Mouse (Mus musculus): ENCODE results near the gene Slc8a1.

Slc8a1 gene

DNA sequence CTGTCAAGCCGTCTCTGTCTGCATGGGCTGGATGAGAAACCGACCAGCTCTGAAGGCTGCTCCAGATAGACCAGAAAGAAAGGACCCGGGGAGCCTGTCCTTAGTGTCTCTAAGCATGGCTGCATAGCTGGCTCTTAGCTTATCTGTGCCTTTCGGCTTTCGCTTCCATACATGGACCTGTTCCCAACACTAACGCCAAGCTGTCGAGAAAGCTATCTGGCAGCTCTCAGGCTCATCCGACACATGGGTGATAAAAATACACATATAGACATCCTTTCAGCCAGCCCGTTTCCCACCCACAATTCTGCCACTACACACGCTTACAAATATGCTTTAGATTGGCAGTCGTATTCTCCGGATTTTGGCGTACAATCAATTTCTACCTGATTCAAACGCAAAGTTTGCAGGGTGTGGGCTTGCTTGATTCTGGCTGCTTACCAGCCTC, at the start of gene Slc8a1:
Gene Slc8a1, minus strand, starts transcription at position 67 of the 445 bp plus-strand sequence.
- no peak for DNase-seq (ENCODE audit: low spot score)

DNA sequence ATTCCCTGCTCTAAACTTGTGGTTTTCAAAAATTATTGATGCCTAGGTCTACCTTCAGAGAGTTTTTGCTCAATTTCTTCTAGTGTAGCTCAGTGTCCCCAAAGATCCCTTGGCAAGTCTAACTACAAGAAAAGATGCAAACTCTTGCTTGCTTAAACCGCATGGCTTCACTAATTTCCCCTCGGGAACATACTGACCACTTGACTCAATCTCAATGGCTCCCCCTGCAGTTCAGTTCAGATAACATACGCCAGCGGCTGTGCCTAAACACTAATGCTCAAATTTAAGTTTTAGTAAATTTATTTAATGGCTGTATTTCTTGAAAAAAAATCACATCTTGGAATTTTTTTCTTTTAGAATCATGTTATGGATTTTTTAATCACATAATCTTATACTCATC, 49.2 kb upstream of the Slc8a1 start:
- DNase-seq (ENCODE audit: low spot score), result peak; percentile 81

DNA sequence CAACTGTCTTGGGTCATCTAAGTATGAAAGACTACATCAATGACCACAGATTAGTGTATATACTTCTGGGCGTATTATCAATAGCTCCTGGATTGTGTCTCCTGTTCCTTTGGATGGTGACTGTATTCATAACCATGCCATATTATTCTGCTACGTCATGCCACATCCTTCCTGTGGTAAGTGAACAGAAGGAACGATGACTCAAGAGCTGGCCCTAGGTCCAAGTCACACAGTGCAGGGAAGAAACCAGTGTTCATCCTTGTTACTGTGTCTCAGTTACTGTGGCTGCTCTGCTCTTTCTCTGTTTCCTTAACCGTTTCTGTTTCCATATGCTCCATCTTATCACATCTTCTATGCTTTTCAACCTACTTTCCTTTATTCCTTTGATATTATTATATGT, 44.1 kb upstream of the Slc8a1 start:
- no peak for DNase-seq (ENCODE audit: low spot score)

- no peak for DNase-seq (ENCODE audit: low spot score)
These were observed 43.3 kb upstream of the Slc8a1 start for GRCm38 (mm10) chr17:81781491-81781890.

DNA sequence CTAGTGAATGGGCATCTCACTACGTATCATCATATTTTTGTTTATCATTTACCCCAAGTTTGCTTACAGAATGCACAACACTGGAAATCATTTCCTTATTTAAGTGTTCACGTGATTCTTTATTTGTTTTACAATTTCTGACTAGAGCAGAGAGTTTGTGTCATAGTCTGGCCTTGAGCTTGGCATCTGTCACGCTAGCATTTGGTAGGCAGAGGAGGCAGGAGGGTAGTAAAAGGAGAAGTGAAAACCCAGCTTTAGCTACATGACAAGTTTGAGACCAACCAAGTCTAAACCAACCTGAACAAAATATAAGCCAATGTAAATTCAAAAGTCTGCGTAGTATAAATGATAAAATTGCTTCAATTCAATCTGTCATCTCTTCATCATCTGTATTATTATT, 41.7 kb upstream of the Slc8a1 start:
- DNase-seq (ENCODE audit: low spot score), result no peak

GRCm38 (mm10) chr17:81750664-81751063, 12.5 kb upstream of the Slc8a1 start:
- no peak for DNase-seq (ENCODE audit: low spot score)

DNA sequence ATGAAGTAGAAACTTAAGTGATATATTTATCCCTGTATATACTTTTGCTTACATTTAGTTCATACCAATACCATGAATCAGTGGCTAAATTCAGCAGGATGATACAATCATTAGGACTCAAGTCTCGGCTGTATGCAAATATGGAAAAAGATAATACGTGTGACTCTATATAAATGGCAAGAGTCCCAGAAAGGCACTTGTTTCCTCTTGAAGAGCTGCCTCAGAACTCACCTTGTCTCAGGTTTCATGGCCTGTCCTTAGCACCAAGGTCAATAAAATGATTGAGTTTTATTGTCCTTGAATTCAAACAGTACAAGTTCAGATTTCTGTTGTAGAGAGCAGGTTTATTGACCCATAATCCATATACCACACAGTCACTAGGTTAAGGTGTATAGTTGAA, 4.9 kb upstream of the Slc8a1 start:
- no peak for DNase-seq (ENCODE audit: low spot score)

DNA sequence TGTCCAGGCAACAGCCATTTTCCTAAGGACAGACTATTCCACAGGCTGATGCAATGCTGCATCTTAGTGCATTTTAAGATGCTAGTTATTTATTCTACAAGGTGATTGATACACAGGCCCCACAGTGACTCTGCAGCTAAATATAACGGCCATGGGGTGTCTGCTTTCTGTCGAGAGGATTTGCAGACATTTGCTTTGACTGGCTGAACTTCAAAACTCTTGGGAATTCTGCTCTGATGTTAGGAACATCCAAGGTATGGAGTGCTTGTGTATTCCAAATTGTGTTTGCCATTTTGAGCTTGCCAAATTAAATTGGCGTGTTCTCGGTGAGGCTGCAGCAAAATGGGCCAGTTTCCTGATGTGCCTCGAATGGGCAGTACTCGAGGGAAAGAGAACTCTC, 2.4 kb upstream of the Slc8a1 start:
- DNase-seq (ENCODE audit: low spot score), result no peak

DNA sequence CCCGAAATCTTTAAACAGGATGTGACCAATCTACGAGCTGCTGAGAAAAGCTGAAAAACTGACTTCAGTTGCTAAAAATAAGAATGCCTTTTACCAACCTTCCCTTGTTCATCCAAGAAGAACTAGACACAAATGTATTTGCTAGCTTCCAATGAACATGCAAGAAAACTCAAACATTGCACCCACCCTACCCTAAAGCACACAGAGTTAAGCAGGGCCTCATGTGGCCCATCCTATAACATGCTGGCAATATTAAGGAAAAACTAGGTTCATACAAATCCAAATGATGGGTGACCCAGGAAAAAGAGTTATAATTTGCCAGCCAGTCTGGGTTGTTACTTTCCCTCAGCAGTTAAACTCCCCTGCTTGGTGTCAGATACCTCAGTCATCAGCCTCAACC, 398 bp downstream of the Slc8a1 start:
- no peak for DNase-seq (ENCODE audit: low spot score)

GRCm38 (mm10) chr17:81737309-81737708, 868 bp downstream of the Slc8a1 start:
- DNase-seq (ENCODE audit: low spot score), result no peak

GRCm38 (mm10) chr17:81735583-81735982, 2.6 kb downstream of the Slc8a1 start:
- DNase-seq (ENCODE audit: low spot score), result no peak

DNA sequence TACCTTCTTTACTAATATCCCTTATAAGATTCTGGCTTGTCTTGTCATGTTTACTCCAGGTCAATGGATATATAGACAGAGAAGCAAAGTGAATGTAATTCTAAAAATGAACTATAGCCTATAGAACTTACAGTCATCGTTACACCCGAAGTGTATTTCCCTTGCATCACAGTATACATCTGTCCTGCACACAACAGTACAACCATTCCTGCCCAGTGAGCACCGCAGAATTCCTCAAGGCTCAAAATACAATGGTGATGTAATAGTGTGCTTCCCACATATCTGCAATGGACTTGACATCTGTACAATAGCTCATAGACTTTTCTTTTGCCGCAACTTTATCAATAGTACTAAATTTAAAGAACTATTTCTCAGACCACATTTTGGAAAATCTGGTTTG, 8.3 kb downstream of the Slc8a1 start:
- no peak for DNase-seq (ENCODE audit: low spot score)

GRCm38 (mm10) chr17:81712273-81712751, 25.9 kb downstream of the Slc8a1 start:
- no peak for DNase-seq (ENCODE audit: low spot score)

DNA sequence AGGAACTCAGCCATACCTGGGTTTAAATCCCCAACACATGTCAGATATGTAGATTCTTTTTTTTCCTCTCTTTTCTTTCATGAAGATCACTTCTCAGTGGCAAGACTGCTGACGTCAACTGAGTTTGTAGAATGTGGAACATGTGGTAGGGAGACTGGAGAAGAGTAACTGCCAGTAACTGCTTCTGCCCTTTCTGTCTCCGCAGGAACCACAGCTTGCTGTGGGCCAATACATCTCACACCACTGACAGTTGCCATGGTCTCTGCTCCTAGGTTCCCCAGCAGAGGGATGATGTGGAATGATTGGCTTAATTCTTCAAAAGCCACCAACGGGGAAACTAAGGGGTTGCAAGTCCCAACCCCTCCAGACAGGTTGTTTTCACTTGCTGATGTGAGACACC, 33.4 kb downstream of the Slc8a1 start:
- peak; percentile 7 for DNase-seq (ENCODE audit: low spot score)

DNA sequence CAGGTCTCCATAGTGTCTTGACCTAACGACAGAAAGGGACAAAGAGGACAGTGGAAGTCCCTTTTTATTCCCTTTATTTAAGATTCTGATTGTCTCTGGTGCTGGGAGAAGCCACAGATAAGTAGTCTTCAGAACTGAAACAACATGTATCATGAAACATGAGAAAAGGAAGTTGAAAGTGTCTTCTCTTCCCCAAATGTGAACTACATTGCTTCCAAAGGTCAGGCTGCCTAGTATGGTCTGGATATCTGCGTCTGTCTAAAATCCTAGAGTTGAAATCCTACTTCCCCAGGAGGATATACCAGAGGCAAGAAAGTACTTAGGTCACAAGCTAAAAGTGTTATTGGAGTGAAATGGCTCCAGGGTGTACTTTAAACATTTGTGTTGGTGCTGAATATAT, 34.9 kb downstream of the Slc8a1 start:
- DNase-seq (ENCODE audit: low spot score), result no peak

- no peak for DNase-seq (ENCODE audit: low spot score)
These were observed 36.5 kb downstream of the Slc8a1 start for GRCm38 (mm10) chr17:81701701-81702100.

DNA sequence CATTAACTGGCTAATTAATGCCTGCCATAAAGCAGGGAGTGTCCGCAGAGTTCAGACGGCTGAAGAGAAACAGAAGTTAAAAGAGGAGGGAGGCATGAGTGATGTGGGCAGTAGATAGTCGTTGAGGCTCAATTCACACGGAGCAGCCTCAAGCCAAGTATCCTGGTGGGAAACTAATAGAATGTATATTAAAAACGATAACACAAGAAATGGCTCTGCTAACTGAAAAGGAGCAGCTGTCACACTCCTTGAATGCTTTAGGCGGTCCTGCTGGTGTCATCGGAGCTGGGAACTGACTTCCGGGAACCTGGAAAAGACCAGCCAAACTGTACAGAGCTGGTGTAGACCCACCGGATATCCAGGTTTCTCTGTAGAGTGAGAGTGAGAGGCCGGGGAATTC, 39.4 kb downstream of the Slc8a1 start:
- peak; percentile 6 for DNase-seq (ENCODE audit: low spot score)

- DNase-seq (ENCODE audit: low spot score), result no peak
These were observed 40.5 kb downstream of the Slc8a1 start for GRCm38 (mm10) chr17:81697695-81698094.

GRCm38 (mm10) chr17:81694977-81695376, 43.2 kb downstream of the Slc8a1 start:
- DNase-seq (ENCODE audit: low spot score), result no peak

DNA sequence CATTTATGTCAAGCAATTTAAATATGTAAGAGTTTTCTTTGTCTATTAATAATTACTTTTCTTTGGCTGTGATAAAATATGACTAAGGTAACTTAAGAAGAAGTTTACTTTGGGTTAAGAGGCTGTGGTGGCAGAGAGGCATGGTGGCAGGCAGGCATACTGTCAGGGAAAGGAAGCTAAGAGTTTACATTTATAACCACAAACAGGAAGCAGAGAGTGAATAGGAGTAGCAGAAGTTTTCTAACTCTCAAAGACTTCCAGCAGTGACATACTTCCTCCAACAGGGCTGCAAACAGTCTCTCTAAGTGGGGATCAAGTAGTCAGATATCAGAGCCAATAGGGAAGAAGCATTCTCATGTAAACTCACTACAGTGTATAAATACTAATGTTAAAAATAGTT, 58.6 kb downstream of the Slc8a1 start:
- DNase-seq (ENCODE audit: low spot score), result no peak

GRCm38 (mm10) chr17:81677450-81677849, 60.7 kb downstream of the Slc8a1 start:
- DNase-seq (ENCODE audit: low spot score), result no peak

DNA sequence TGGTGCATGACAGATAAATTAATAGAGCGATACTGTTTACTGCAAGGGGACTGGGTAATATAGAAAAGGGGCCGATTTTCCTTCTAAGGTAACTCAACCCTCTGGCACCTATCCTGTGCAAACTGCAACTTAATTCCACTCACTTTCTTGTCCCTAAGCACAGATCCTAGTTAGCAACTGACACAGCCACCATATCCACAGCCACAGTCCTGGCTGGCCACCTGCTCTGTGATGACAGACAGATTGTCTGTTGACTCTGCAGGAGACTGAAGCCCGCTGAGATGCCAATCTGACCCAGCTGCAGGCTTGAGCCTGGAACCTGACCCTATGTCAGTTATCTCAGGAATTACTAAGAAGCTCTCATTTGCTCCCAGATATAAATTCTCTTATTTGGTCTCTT, 62.0 kb downstream of the Slc8a1 start:
- no peak for DNase-seq (ENCODE audit: low spot score)

DNA sequence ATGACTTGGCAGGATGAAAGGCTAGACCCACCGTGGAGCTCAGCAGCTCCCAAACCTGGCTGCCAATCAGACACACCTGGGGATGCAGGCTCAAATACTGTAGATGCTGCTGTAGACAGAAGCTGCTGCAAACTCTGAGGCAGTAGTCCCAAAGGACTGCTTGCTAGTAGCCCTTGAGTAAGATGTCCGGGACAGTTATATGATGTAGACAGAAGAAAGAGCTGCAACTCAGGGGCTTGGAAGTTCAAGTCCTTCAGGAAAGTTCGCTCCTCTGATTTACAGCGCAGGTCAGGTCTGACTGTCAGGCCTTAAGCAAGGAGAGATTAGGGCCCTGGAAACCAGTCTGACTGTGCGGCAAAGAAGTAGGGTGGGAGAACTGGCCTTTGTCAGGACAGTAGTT, 66.9 kb downstream of the Slc8a1 start:
- peak; percentile 21 for DNase-seq (ENCODE audit: low spot score)

GRCm38 (mm10) chr17:81669816-81670691, 68.1 kb downstream of the Slc8a1 start:
- peak; percentile 62 for DNase-seq (ENCODE audit: low spot score)
